Mouse (Mus musculus): Measurements from ENCODE around the gene Zfp595. TPM values are rescaled to one million over a fixed set of nuclear protein-coding genes. Genes with fewer than 3 reads are reported as not detected.

The Zfp595 gene
- total and polyA plus RNA-seq, 2 experiments from 2014 or later = 0.60 to 2.6 TPM

DNA sequence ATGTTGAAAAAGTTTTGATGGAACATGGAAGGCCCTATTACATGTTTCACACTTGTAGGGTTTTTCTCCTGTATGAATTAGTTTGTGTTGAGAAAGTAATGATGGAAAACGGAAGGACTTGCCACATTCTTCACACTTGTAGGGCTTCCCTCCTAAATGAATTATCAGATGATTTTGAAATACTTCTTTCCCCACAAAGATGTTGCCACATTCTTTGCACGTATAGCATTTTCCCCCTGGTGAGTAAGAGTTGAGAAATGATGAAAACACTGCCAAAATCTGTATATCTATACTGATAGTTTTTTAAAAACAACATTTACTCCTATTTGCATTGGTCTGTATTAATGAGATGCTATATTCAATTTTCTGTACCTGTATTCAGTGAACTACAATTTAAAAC is 11.1 kb upstream of the Zfp595 start:
- Histone ChIP-seq H3K36me3 (ENCODE audit: insufficient read depth, low read length) (no peaks in the 10 kb centered on the region), H3K9me3 (ENCODE audit: low read length) (no peaks in the 10 kb centered on the region), H3K9ac (replicated peaks; ENCODE audit: low read length, poor library complexity, severe bottlenecking) (no peak overlapping the region), H3K4me1 (ENCODE audit: insufficient read depth, low read length) (no peaks in the 10 kb centered on the region), H3K4me2 (ENCODE audit: low read depth, low read length, poor library complexity, severe bottlenecking) (no peak overlapping the region), H3K27ac (ENCODE audit: low read depth, low read length) (no peak overlapping the region), H3K4me3 (ENCODE audit: low read depth, low read length) (no peak overlapping the region), H3K27me3 (ENCODE audit: insufficient read depth, low read length) (no peaks in the 10 kb centered on the region)
- ATAC-seq (ENCODE audit: low FRiP score) = no peak
- TF ChIP-seq CTCF (IDR thresholded peaks at IDR 0.05) = no peak
- WGBS = 82% methylated on average over 2 of the region's 2 CpGs
- DNase-seq (ENCODE audit: low spot score) = no peak

DNA sequence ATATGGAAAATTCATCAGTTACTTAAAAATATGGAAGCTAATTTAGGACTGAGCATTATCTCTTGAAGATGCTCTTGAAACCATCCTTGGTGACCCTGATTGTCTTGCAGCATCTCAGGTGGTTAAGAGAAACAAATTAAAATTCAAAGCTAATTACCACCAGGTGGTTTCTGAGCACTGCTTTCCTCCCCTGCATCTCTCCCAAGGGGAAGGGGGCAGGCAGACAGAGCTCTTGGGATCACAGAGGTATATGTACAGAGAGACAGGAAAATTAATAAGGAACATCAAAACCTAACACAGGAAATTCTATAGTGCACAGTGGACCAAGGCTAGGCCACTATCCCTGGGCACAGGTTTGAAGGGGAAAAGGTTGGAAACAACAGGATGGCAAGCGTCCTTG is 507 bp upstream of the Zfp595 start:
- Histone ChIP-seq H3K36me3 (ENCODE audit: insufficient read depth, low read length) (no peaks in the 10 kb centered on the region), H3K9me3 (ENCODE audit: low read length) (no peaks in the 10 kb centered on the region), H3K27ac (ENCODE audit: low read depth, low read length) (no peak overlapping the region), H3K9ac (replicated peaks; ENCODE audit: low read length, poor library complexity, severe bottlenecking) (peak overlapping the region; percentile 62), H3K4me2 (ENCODE audit: low read depth, low read length, poor library complexity, severe bottlenecking) (peak overlapping the region; percentile 59), H3K4me1 (ENCODE audit: insufficient read depth, low read length) (peaks cover 3% of the 10 kb centered on the region; the same call in 1 of the 2 replicates), H3K27me3 (ENCODE audit: insufficient read depth, low read length) (no peaks in the 10 kb centered on the region), H3K4me3 (ENCODE audit: low read depth, low read length) (peak overlapping the region; percentile 50)
- TF ChIP-seq CTCF (IDR thresholded peaks at IDR 0.05) = no peak
- DNase-seq (ENCODE audit: low spot score) (no peak), ATAC-seq (ENCODE audit: low FRiP score) (peak; percentile 5; the same call in 1 of the 2 replicates)
- 60% methylated on average over 1 of the region's 1 CpGs for WGBS

DNA sequence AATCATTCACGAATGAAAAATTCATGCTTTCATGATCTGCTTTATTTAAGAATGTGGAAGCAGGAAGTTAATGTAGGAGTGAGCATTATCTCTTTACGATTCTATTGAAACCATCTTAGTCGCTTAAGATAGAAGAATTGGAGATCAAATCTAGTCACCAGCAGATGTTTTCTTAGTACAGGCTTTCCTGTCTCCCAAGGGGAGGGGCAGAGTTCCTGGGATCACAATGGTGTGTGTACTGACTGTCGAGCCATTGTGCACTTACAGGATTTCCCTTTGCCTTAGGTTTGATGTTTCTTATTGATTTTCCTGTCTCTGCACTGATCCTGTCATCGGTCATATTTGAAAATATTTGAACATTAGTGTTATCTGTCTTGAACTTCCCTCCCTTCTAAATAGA is 25.7 kb downstream of the Zfp595 start:
- Histone ChIP-seq H3K4me3 (ENCODE audit: low read depth, low read length) (peak overlapping the region; percentile 74), H3K27me3 (ENCODE audit: insufficient read depth, low read length) (no peaks in the 10 kb centered on the region), H3K4me1 (ENCODE audit: insufficient read depth, low read length) (0 out of 2 replicates have a peak, but pooled peaks cover 3% of the 10 kb centered on the region), H3K36me3 (ENCODE audit: insufficient read depth, low read length) (no peaks in the 10 kb centered on the region), H3K9ac (replicated peaks; ENCODE audit: low read length, poor library complexity, severe bottlenecking) (peak overlapping the region; percentile 75; the same call in 1 of the 2 replicates), H3K27ac (ENCODE audit: low read depth, low read length) (peak overlapping the region; percentile 65), H3K9me3 (ENCODE audit: low read length) (no peaks in the 10 kb centered on the region), H3K4me2 (ENCODE audit: low read depth, low read length, poor library complexity, severe bottlenecking) (peak overlapping the region; percentile 83)
- peak; percentile 61 for ATAC-seq (ENCODE audit: low FRiP score)
- WGBS = 22% methylated on average over 5 of the region's 5 CpGs
- DNase-seq (ENCODE audit: low spot score) = peak; percentile 12
- no peak for TF ChIP-seq CTCF (IDR thresholded peaks at IDR 0.05)

DNA sequence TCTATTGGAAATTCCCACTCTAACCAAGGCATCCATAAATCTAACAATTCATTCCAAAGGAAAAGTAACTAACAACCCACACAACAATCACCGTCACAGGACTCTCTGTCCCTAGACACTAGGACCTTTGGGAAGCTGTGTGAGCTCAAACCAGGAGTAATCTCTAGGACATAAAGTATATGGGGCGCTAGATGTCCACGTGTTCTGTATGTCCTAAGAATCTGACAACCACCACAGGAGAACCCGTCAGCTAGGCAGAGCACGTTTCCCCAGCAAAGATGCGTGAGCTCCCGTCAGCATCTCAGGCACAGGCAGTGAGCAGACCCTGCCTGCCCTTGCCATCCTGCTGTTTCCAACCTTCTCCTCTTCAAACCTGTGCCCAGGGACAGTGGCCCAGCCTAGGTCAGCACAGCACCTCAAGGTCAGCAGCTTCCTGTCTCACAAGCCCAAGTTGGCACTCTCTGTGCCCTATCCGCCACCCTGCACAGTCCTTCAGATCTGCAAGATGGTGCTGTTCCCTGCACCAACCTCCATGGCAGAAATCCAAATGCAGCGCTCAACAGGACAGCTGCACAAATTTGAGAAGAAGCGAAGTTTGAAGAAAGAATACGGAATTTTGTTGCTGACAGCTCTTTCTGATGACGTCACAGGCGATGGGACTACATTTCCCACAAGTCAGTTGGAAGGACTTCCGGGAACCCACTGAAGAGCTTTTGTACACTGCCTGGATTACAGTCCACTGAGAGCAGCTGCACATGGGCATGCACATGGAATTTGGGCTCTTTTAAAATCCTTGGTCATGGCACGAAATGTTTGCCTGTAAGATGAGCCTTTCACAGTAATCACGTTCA is 26.3 kb downstream of the Zfp595 start, which contains the start of gene Zfp457:
Zfp457 (minus strand) TSS at position 664 of the 851 bp plus-strand sequence.
- Histone ChIP-seq H3K9me3 (ENCODE audit: low read length) (no peaks in the 10 kb centered on the region), H3K36me3 (ENCODE audit: insufficient read depth, low read length) (no peaks in the 10 kb centered on the region), H3K4me2 (ENCODE audit: low read depth, low read length, poor library complexity, severe bottlenecking) (peak within 1 kb of the TSS; percentile 83), H3K27me3 (ENCODE audit: insufficient read depth, low read length) (no peaks in the 10 kb centered on the region), H3K27ac (ENCODE audit: low read depth, low read length) (peak within 1 kb of the TSS; percentile 65), H3K4me1 (ENCODE audit: insufficient read depth, low read length) (0 out of 2 replicates have a peak, but pooled peaks cover 3% of the 10 kb centered on the region), H3K4me3 (ENCODE audit: low read depth, low read length) (peak within 1 kb of the TSS; percentile 74), H3K9ac (replicated peaks; ENCODE audit: low read length, poor library complexity, severe bottlenecking) (peak within 1 kb of the TSS; percentile 75)
- DNase-seq (ENCODE audit: low spot score) (peak; percentile 97), ATAC-seq (ENCODE audit: low FRiP score) (peak; percentile 100)
- peak; percentile 39 for TF ChIP-seq CTCF (IDR thresholded peaks at IDR 0.05)
- 8% methylated on average over 16 of the region's 16 CpGs for WGBS

DNA sequence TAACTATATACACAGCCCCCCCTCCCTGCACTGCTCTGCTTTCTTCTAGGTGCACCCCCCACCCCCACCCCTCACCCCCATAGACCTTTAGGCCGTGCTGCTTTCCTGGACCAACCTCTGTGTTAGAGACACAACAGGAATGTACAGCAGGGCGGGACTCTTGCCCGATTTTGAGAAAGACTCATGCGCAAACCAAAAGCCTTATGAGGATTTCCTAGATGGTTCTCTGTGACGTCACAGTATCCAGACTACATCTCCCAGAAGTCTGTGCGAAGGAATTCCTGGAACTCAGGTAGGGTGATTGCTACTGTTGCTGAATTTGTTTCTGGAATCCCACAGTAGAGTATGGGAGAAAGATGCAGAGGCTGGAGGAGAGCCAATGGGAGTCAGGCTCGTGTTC is 54.1 kb downstream of the Zfp595 start, which contains the start of gene Zfp458:
Zfp458 (minus strand) TSS at position 153 of the 400 bp plus-strand sequence.
- ATAC-seq (ENCODE audit: low FRiP score) = no peak
- no peaks in the 10 kb centered on the region for H3K27me3 ChIP-seq (ENCODE audit: insufficient read depth, low read length)
- no peak within 1 kb of the TSS for H3K9ac ChIP-seq (replicated peaks; ENCODE audit: low read length, poor library complexity, severe bottlenecking)
- no peak for TF ChIP-seq CTCF (IDR thresholded peaks at IDR 0.05)
- H3K4me3 ChIP-seq (ENCODE audit: low read depth, low read length) = no peak within 1 kb of the TSS
- H3K9me3 ChIP-seq (ENCODE audit: low read length) = no peaks in the 10 kb centered on the region
- peak; percentile 56 for DNase-seq (ENCODE audit: low spot score)
- H3K27ac ChIP-seq (ENCODE audit: low read depth, low read length) = no peak within 1 kb of the TSS
- peak within 1 kb of the TSS; percentile 18; the same call in 1 of the 2 replicates for H3K4me2 ChIP-seq (ENCODE audit: low read depth, low read length, poor library complexity, severe bottlenecking)
- 42% methylated on average over 7 of the region's 7 CpGs for WGBS
- no peaks in the 10 kb centered on the region for H3K4me1 ChIP-seq (ENCODE audit: insufficient read depth, low read length)
- no peaks in the 10 kb centered on the region for H3K36me3 ChIP-seq (ENCODE audit: insufficient read depth, low read length)
